Mouse (Mus musculus) liver, postnatal 0 days (tissue): ENCODE data around the gene Spp1.

Source experiments
- CTCF ChIP-seq: sonication (generic); IDR thresholded peaks from 2 replicates; pipeline ENCODE4 v1.5.1; 2016; ENCODE audit warnings: antibody characterized with exemption, low read depth
- EP300 ChIP-seq: IDR thresholded peaks from 2 replicates; pipeline ENCODE4 v1.6.1; 2016; ENCODE audit warnings: antibody characterized with exemption, low read depth, mild to moderate bottlenecking

GRCm38 (mm10) chr5:104470981-104471391 lies 36.1 kb downstream of the Spp1 start:
- TF ChIP-seq CTCF (no peak), EP300 (no peak)
